Mouse (Mus musculus) ES-E14 (cell line): ENCODE data around the gene Mocs2.

Source experiments
- CHD2 ChIP-seq: IDR thresholded peaks from 2 replicates; pipeline ENCODE4 v1.6.1; 2014; ENCODE audit warnings: mild to moderate bottlenecking, low read depth, low read length, inconsistent platforms
- MAFK ChIP-seq: IDR thresholded peaks from 2 replicates; pipeline ENCODE4 v1.6.1; 2014; ENCODE audit warnings: mild to moderate bottlenecking, low read depth, low read length, inconsistent platforms; ENCODE audit not compliant: insufficient read depth

DNA sequence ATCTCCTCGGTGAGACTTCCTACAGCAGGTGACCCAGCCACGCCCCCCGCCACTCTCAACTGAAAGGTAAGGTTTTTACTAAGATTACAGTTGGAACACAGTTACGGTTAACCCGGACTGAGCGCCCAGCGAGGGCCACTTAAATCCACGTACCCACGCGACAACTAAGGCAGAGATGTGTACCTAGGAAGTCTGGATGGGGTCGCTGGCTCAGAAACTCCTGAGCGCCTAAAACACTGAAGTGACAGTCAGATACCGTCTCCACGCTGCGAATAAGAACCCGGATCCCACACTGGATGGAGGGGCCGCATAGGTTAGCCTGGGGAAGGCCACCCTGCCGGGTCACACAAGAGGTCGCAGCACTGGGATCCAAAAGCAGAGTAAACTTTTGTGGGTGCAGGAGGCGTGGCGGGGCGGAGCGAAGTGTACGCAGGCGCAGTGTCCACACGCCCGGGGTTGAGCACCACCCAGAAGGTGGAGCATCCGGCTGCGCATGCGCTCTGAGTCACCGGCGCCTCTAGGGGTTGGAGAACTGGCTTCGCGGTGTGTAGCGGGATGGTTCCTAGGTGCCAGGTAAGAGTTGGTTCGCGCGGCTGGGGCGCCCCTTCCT is at the start of gene Mocs2:
- TF ChIP-seq CHD2: no peak
- no peak for TF ChIP-seq MAFK
